Mouse (Mus musculus): Measurements from ENCODE around the gene Csnk1d. TPM values are rescaled to one million over a fixed set of nuclear protein-coding genes. Genes with fewer than 3 reads are reported as not detected.

Csnk1d gene
- polyA plus RNA-seq, 1 experiment from 2014 or later = 133 TPM

DNA sequence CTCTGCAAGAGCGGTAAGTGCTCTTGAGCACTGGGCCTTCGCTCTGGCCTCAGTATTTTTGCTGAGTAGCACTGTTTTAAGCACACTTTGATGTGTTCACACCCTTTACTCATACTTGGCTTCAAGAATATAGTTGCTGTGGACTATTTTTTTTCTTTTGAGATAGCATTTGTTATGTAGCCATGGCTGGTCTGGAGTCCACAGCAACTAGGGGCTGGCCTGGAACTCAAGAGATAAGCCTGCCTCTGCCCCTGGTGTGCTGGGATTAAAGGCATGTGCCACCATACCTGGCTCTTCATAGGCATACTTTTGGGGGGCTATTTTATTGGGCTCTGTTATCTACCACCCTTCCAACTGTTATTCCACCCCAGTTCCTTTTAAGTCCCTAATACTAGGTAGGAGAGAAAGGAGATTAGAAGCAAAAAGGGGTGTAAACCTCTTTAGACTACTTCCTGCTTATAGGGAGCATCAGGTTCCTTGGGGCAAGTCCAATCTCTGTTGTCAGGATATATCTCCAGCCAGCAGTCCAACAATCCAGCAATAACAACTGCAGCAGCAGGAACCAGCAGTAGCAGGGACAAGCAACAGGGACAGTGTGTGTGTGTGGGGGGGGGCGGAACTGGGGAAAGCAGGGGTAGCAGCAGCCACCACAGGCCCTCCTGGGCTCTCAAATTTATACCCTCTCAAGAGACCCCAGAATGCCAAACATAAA lies 19.1 kb upstream of the Csnk1d start:
- no peaks in the 10 kb centered on the region for H3K9me3 ChIP-seq
- no peak overlapping the region for H3K27ac ChIP-seq
- H3K36me3 ChIP-seq = no peaks in the 10 kb centered on the region
- no peak overlapping the region for H3K4me3 ChIP-seq
- H3K9ac ChIP-seq = no peak overlapping the region
- H3K27me3 ChIP-seq = no peaks in the 10 kb centered on the region
- 95% methylated on average over 3 of the region's 3 CpGs for WGBS
- no peak overlapping the region for H3K4me2 ChIP-seq
- peaks cover 9% of the 10 kb centered on the region for H3K4me1 ChIP-seq
- no peak for ATAC-seq (ENCODE audit: borderline replicate concordance, extremely low read depth, low FRiP score, low TSS enrichment)

DNA sequence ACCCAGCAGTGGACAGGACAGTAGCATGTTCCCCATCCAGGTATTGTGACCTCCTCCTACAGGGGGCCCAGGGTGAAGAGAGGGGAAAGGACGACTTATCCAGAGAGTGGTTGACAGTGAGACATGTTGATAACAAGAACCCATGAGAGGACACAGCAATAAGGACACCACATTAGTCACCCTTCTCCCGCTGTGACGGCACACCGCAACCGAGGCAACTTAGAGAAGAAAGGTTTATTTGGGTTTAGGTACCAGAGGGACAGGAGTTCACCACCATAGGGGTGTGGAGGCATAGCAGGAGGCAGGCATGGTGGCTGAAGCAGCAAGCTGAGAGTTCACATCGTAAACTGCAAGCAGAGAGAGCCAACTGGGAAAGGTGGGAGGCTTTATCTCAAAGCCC lies 15.1 kb upstream of the Csnk1d start:
- Histone ChIP-seq H3K27ac (no peak overlapping the region), H3K9me3 (no peaks in the 10 kb centered on the region), H3K27me3 (no peaks in the 10 kb centered on the region), H3K4me3 (no peak overlapping the region), H3K36me3 (no peaks in the 10 kb centered on the region), H3K4me2 (no peak overlapping the region), H3K4me1 (peaks cover 6% of the 10 kb centered on the region; the same call in 1 of the 2 replicates), H3K9ac (no peak overlapping the region)
- no peak for ATAC-seq (ENCODE audit: borderline replicate concordance, extremely low read depth, low FRiP score, low TSS enrichment)
- WGBS = 59% methylated on average over 6 of the region's 6 CpGs

DNA sequence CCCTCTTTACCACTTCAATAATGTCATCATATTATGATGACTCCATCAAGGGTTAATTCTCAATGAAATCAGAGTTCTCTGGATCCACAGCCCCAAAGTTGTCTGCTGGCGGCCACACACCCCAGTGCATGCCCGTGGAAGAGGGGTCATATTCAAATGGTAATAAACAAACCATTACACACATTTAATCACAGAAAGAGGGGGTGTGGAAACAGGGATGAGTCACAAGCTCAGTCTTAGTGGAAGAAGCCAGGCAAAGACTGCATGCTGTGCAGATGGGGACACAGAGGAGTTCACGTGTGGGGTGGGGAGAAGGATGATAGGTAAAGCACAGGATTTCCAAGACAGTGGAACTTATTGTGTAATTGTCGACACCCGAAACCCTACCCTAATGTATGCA lies 13.2 kb upstream of the Csnk1d start:
- Histone ChIP-seq H3K27me3 (no peaks in the 10 kb centered on the region), H3K9ac (no peak overlapping the region), H3K4me2 (no peak overlapping the region), H3K4me3 (no peak overlapping the region), H3K36me3 (no peaks in the 10 kb centered on the region), H3K27ac (no peak overlapping the region), H3K4me1 (peaks cover 6% of the 10 kb centered on the region; the same call in 1 of the 2 replicates), H3K9me3 (no peaks in the 10 kb centered on the region)
- ATAC-seq (ENCODE audit: borderline replicate concordance, extremely low read depth, low FRiP score, low TSS enrichment) = no peak
- 56% methylated on average over 5 of the region's 5 CpGs for WGBS

DNA sequence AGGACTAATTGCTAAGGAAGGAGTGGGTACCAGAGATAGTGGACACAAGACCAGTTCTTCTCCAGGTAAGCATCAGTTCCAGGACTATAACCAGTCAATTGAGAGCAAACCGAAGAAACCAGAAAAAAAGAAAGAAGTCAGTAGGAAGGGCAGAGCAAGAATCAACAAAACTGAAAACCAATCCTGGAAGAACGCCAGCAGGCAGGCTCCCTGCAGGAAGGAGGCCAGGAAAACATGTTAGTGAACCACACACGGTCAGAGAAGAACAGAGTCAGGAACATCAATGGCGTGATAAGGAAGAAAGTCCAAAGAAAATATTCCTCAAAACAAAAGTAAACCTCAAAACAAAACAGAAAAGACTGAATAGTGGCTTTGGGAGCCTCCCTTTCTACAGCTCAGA lies 10.8 kb upstream of the Csnk1d start:
- Histone ChIP-seq H3K4me3 (no peak overlapping the region), H3K9ac (no peak overlapping the region), H3K36me3 (no peaks in the 10 kb centered on the region), H3K4me2 (no peak overlapping the region), H3K4me1 (peaks cover 6% of the 10 kb centered on the region; the same call in 1 of the 2 replicates), H3K27ac (no peak overlapping the region), H3K9me3 (no peaks in the 10 kb centered on the region), H3K27me3 (no peaks in the 10 kb centered on the region)
- 34% methylated on average over 4 of the region's 4 CpGs for WGBS
- no peak for ATAC-seq (ENCODE audit: borderline replicate concordance, extremely low read depth, low FRiP score, low TSS enrichment)

DNA sequence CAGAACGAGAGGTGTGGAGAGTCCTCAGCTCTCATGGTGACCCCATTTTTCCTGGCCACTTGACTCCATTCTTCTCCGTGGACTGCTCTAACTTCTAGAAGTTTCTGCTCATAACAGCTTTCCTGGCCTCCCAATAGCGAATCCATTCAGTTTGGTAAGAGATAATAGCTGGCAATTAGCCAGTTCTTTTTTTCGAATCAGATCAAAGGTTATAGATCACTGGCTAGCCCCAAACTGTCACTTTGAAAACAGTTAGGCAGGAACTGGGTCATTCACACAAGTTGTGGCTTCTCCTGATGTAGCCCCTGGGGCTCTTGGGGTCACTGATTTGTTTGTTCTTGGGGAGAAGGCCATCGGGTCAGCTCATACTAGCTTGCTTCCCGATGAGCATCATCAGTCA lies 3.6 kb upstream of the Csnk1d start:
- H3K4me1 ChIP-seq = peaks cover 12% of the 10 kb centered on the region
- H3K27ac ChIP-seq = no peak overlapping the region
- no peak overlapping the region for H3K4me3 ChIP-seq
- no peaks in the 10 kb centered on the region for H3K9me3 ChIP-seq
- no peaks in the 10 kb centered on the region for H3K36me3 ChIP-seq
- ATAC-seq (ENCODE audit: borderline replicate concordance, extremely low read depth, low FRiP score, low TSS enrichment) = no peak
- no peaks in the 10 kb centered on the region for H3K27me3 ChIP-seq
- WGBS = 74% methylated on average over 6 of the region's 6 CpGs
- H3K9ac ChIP-seq = no peak overlapping the region
- H3K4me2 ChIP-seq = no peak overlapping the region

DNA sequence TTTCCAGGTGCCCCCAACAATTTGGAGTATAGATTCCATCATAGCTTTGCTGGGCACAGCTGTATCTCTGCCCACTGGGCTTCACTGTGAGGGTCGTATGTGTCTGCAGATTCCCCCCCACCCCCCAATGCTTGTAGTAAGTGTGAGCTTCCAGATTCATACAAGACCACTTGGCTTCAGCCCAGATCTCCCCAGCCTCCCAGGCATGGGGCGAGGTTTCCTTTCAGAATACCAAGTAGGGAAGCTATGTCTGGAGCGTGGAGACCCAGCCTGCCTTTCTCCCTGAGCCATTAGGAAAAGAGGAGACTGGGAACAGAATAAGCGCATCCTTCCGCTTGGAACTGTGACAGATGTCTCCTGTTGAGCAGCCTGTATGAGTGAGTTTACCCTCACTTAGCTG lies 2.5 kb upstream of the Csnk1d start:
- 66% methylated on average over 5 of the region's 5 CpGs for WGBS
- H3K27me3 ChIP-seq = no peaks in the 10 kb centered on the region
- peaks cover 23% of the 10 kb centered on the region for H3K4me1 ChIP-seq
- no peak overlapping the region for H3K9ac ChIP-seq
- H3K4me3 ChIP-seq = no peak overlapping the region
- no peak for ATAC-seq (ENCODE audit: borderline replicate concordance, extremely low read depth, low FRiP score, low TSS enrichment)
- H3K36me3 ChIP-seq = no peaks in the 10 kb centered on the region
- no peak overlapping the region for H3K4me2 ChIP-seq
- H3K9me3 ChIP-seq = no peaks in the 10 kb centered on the region
- H3K27ac ChIP-seq = no peak overlapping the region

- 96% methylated on average over 3 of the region's 3 CpGs for WGBS
- Histone ChIP-seq H3K4me1 (peaks cover 28% of the 10 kb centered on the region), H3K36me3 (no peaks in the 10 kb centered on the region), H3K27me3 (no peaks in the 10 kb centered on the region), H3K4me3 (no peak overlapping the region), H3K27ac (no peak overlapping the region), H3K9ac (no peak overlapping the region), H3K9me3 (no peaks in the 10 kb centered on the region), H3K4me2 (no peak overlapping the region)
- ATAC-seq (ENCODE audit: borderline replicate concordance, extremely low read depth, low FRiP score, low TSS enrichment) = no peak
Measured at GRCm38 (mm10) chr11:120993080-120993479, 1.9 kb upstream of the Csnk1d start.

- Histone ChIP-seq H3K27me3 (no peaks in the 10 kb centered on the region), H3K4me1 (peaks cover 35% of the 10 kb centered on the region), H3K4me2 (peak overlapping the region; percentile 62), H3K27ac (peak overlapping the region; percentile 60), H3K9me3 (no peaks in the 10 kb centered on the region), H3K36me3 (no peaks in the 10 kb centered on the region), H3K4me3 (peak overlapping the region; percentile 83), H3K9ac (peak overlapping the region; percentile 100)
- ATAC-seq (ENCODE audit: borderline replicate concordance, extremely low read depth, low FRiP score, low TSS enrichment) = no peak
- 43% methylated on average over 3 of the region's 3 CpGs for WGBS
Measured at GRCm38 (mm10) chr11:120991791-120992190, 661 bp upstream of the Csnk1d start.

- no peaks in the 10 kb centered on the region for H3K27me3 ChIP-seq
- H3K36me3 ChIP-seq = peaks cover 8% of the 10 kb centered on the region; the same call in 1 of the 2 replicates
- no peaks in the 10 kb centered on the region for H3K9me3 ChIP-seq
- peaks cover 35% of the 10 kb centered on the region for H3K4me1 ChIP-seq
- WGBS = under 1% methylated on average over 27 of the region's 35 CpGs
- peak overlapping the region; percentile 83 for H3K4me3 ChIP-seq
- H3K27ac ChIP-seq = peak overlapping the region; percentile 91
- peak overlapping the region; percentile 63 for H3K4me2 ChIP-seq
- H3K9ac ChIP-seq = peak overlapping the region; percentile 100
- peak; percentile 54 for ATAC-seq (ENCODE audit: borderline replicate concordance, extremely low read depth, low FRiP score, low TSS enrichment)
Measured at GRCm38 (mm10) chr11:120990126-120990781, 876 bp downstream of the Csnk1d start.

DNA sequence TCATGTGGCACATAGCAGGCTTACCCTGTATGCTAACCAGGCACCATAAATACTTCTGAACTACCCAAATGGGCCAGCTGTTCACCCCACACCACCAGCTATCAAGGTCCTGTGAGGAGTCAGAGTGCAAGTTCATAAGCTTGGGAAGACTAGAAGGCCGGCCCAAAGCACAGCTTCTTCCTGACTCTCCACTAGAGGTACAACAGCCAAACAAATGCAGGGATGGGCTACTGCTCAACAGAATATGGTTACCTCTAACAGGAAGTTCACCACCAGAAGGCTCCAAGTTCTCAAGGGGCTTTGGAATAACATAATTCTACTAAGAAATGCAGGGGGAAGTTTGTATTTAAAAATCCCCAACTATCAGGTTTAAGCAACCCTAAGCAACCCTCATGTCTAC lies 1.6 kb downstream of the Csnk1d start:
- no peak for ATAC-seq (ENCODE audit: borderline replicate concordance, extremely low read depth, low FRiP score, low TSS enrichment)
- H3K36me3 ChIP-seq = peaks cover 10% of the 10 kb centered on the region; the same call in 1 of the 2 replicates
- WGBS = 13% methylated on average over 1 of the region's 1 CpGs
- H3K4me3 ChIP-seq = peak overlapping the region; percentile 83
- H3K27ac ChIP-seq = peak overlapping the region; percentile 91; the same call in 1 of the 2 replicates
- H3K4me2 ChIP-seq = peak overlapping the region; percentile 63
- H3K27me3 ChIP-seq = no peaks in the 10 kb centered on the region
- peak overlapping the region; percentile 100 for H3K9ac ChIP-seq
- H3K9me3 ChIP-seq = no peaks in the 10 kb centered on the region
- peaks cover 37% of the 10 kb centered on the region for H3K4me1 ChIP-seq

GRCm38 (mm10) chr11:120988410-120988809 lies 2.7 kb downstream of the Csnk1d start:
- 71% methylated on average over 4 of the region's 4 CpGs for WGBS
- Histone ChIP-seq H3K4me2 (peak overlapping the region; percentile 63), H3K27me3 (no peaks in the 10 kb centered on the region), H3K9me3 (no peaks in the 10 kb centered on the region), H3K36me3 (peaks cover 17% of the 10 kb centered on the region), H3K4me3 (no peak overlapping the region), H3K27ac (no peak overlapping the region), H3K4me1 (peaks cover 37% of the 10 kb centered on the region), H3K9ac (no peak overlapping the region)
- no peak for ATAC-seq (ENCODE audit: borderline replicate concordance, extremely low read depth, low FRiP score, low TSS enrichment)

GRCm38 (mm10) chr11:120987608-120988007 lies 3.5 kb downstream of the Csnk1d start:
- H3K9me3 ChIP-seq = no peaks in the 10 kb centered on the region
- H3K4me3 ChIP-seq = no peak overlapping the region
- peaks cover 25% of the 10 kb centered on the region for H3K36me3 ChIP-seq
- H3K9ac ChIP-seq = no peak overlapping the region
- H3K4me1 ChIP-seq = peaks cover 37% of the 10 kb centered on the region
- no peak overlapping the region for H3K4me2 ChIP-seq
- H3K27me3 ChIP-seq = no peaks in the 10 kb centered on the region
- 71% methylated on average over 3 of the region's 3 CpGs for WGBS
- ATAC-seq (ENCODE audit: borderline replicate concordance, extremely low read depth, low FRiP score, low TSS enrichment) = no peak
- H3K27ac ChIP-seq = no peak overlapping the region
